Mouse (Mus musculus): ENCODE results near the gene Sgf29.
"Not testable (repeated sequence)": the region's sequence is repeated elsewhere in the genome, so short reads cannot be mapped to it uniquely, and the experiment has no call there.

Gene Sgf29

GRCm38 (mm10) chr7:126642545-126643243 lies 6.4 kb upstream of the Sgf29 start:
- no peak for DNase-seq (ENCODE audit: low read depth)

- not testable (repeated sequence) for DNase-seq (ENCODE audit: low read depth)
Observed at GRCm38 (mm10) chr7:126643244-126643617, 5.9 kb upstream of the Sgf29 start.

- no peak for DNase-seq (ENCODE audit: low read depth)
Observed at GRCm38 (mm10) chr7:126644345-126644744, 4.8 kb upstream of the Sgf29 start.

- DNase-seq (ENCODE audit: low read depth) = no peak
Observed at GRCm38 (mm10) chr7:126644914-126645313, 4.2 kb upstream of the Sgf29 start.

- no peak for DNase-seq (ENCODE audit: low read depth)
Observed at GRCm38 (mm10) chr7:126645708-126646107, 3.4 kb upstream of the Sgf29 start.

- no peak for DNase-seq (ENCODE audit: low read depth)
Observed at GRCm38 (mm10) chr7:126648486-126648885, 623 bp upstream of the Sgf29 start.

- DNase-seq (ENCODE audit: low read depth) = no peak
Observed at GRCm38 (mm10) chr7:126650852-126651251, 1.7 kb downstream of the Sgf29 start.

- no peak for DNase-seq (ENCODE audit: low read depth)
Observed at GRCm38 (mm10) chr7:126653991-126654390, 4.9 kb downstream of the Sgf29 start.

- DNase-seq (ENCODE audit: low read depth) = no peak
Observed at GRCm38 (mm10) chr7:126655695-126656094, 6.6 kb downstream of the Sgf29 start.

GRCm38 (mm10) chr7:126657522-126657921 lies 8.4 kb downstream of the Sgf29 start:
- DNase-seq (ENCODE audit: low read depth) = no peak

- DNase-seq (ENCODE audit: low read depth) = no peak
Observed at GRCm38 (mm10) chr7:126659771-126660170, 10.7 kb downstream of the Sgf29 start.

GRCm38 (mm10) chr7:126663646-126664045 lies 14.5 kb downstream of the Sgf29 start:
- DNase-seq (ENCODE audit: low read depth) = peak; percentile 13

GRCm38 (mm10) chr7:126665269-126665668 lies 16.2 kb downstream of the Sgf29 start:
- no peak for DNase-seq (ENCODE audit: low read depth)

- no peak for DNase-seq (ENCODE audit: low read depth)
Observed at GRCm38 (mm10) chr7:126667495-126668090, 18.5 kb downstream of the Sgf29 start.

GRCm38 (mm10) chr7:126668452-126668851 lies 19.3 kb downstream of the Sgf29 start:
- no peak for DNase-seq (ENCODE audit: low read depth)

- no peak for DNase-seq (ENCODE audit: low read depth)
Observed at GRCm38 (mm10) chr7:126670152-126670551, 21.0 kb downstream of the Sgf29 start.

- DNase-seq (ENCODE audit: low read depth) = no peak
Observed at GRCm38 (mm10) chr7:126672111-126672510, 23.0 kb downstream of the Sgf29 start.

- DNase-seq (ENCODE audit: low read depth) = no peak
Observed at GRCm38 (mm10) chr7:126675104-126675503, 26.0 kb downstream of the Sgf29 start.

GRCm38 (mm10) chr7:126676207-126676606 lies 27.1 kb downstream of the Sgf29 start, which contains the start of gene Sult1a1:
Gene Sult1a1, minus strand, starts transcription at chr7:126676432.
- DNase-seq (ENCODE audit: low read depth) = no peak

GRCm38 (mm10) chr7:126676631-126677220 lies 27.6 kb downstream of the Sgf29 start:
- DNase-seq (ENCODE audit: low read depth) = no peak

- DNase-seq (ENCODE audit: low read depth) = no peak
Observed at GRCm38 (mm10) chr7:126678545-126679341, 29.6 kb downstream of the Sgf29 start.

GRCm38 (mm10) chr7:126679683-126680082 lies 30.6 kb downstream of the Sgf29 start:
- no peak for DNase-seq (ENCODE audit: low read depth)

- DNase-seq (ENCODE audit: low read depth) = no peak
Observed at GRCm38 (mm10) chr7:126681221-126681620, 32.1 kb downstream of the Sgf29 start.
